Mouse (Mus musculus) forebrain, embryonic 14.5 days (tissue): ENCODE results near the gene Scn4a. TPM values are rescaled to one million over a fixed set of nuclear protein-coding genes. Genes with fewer than 3 reads are reported as not detected.

Source experiments
- ATAC-seq: fragments of 200-750 bp; cut with Nextera tagmentation; 2 replicates; pipeline ENCODE4 v1.8.0; 2017; ENCODE audit warnings: mild to moderate bottlenecking, moderate library complexity
- DNase-seq: peaks from one replicate; pipeline ENCODE4 v3.0.0-alpha.2; 2015; ENCODE audit warnings: low spot score
- H3K27ac ChIP-seq: fragments of 300-500 bp; sonication (generic); 2 replicates; pipeline ENCODE4 v1.5.1; 2014; ENCODE audit warnings: low read depth, mild to moderate bottlenecking, control low read depth, low read length, moderate library complexity
- H3K27me3 ChIP-seq: fragments of 300-500 bp; sonication (generic); replicated peaks from 2 replicates; pipeline ENCODE4 v1.6.1; 2014; ENCODE audit warnings: low read length, control low read depth, mixed read lengths; ENCODE audit not compliant: control insufficient read depth, insufficient read depth
- H3K36me3 ChIP-seq: fragments of 300-500 bp; sonication (generic); 2 replicates; pipeline ENCODE4 v1.6.1; 2014; ENCODE audit warnings: low read length, control low read depth; ENCODE audit not compliant: control insufficient read depth, insufficient read depth
- H3K4me1 ChIP-seq: fragments of 300-500 bp; sonication (generic); 2 replicates; pipeline ENCODE4 v1.6.1; 2014; ENCODE audit warnings: antibody characterized with exemption, low read length, control low read depth; ENCODE audit not compliant: control insufficient read depth, insufficient read depth
- H3K4me2 ChIP-seq: fragments of 300-500 bp; sonication (generic); 2 replicates; pipeline ENCODE4 v1.6.1; 2014; ENCODE audit warnings: mild to moderate bottlenecking, control low read depth, low read length
- H3K4me3 ChIP-seq: fragments of 300-500 bp; sonication (generic); 2 replicates; pipeline ENCODE4 v1.5.1; 2014; ENCODE audit warnings: low read depth, low read length, control low read depth
- H3K9ac ChIP-seq: fragments of 300-500 bp; sonication (generic); 2 replicates; pipeline ENCODE4 v1.6.1; 2014; ENCODE audit warnings: mild to moderate bottlenecking, low read length, control low read depth, moderate library complexity
- H3K9me3 ChIP-seq: fragments of 300-500 bp; sonication (generic); replicated peaks from 2 replicates; pipeline ENCODE4 v1.6.1; 2016; ENCODE audit warnings: low read length, control low read depth, mixed read lengths; ENCODE audit not compliant: control insufficient read depth
- WGBS: fragments of 180-500 bp; shearing (Covaris S2); extraction: QIAGEN DNeasy Blood & Tissue Kit; methylation state at CpG from one replicate; pipeline ENCODE4 v1.1.7; 2014; 5-methylcytosine and 5-hydroxymethylcytosine counted together
- polyA plus RNA-seq: library from polyadenylated mRNA; unstranded; fragments of >200 nt; fragmentation: Nextera tagmentation; extraction: Ambion mirVana; gene quantifications from 2 replicates; pipeline ENCODE4 v1.2.1, GENCODE M21; 2014

Scn4a gene
- polyA plus RNA-seq, 1 experiment from 2014 or later: not detected

- Histone ChIP-seq H3K27ac (no peak within 1 kb of the TSS), H3K36me3 (no peaks in the 10 kb centered on the region), H3K9me3 (no peaks in the 10 kb centered on the region), H3K9ac (no peak within 1 kb of the TSS), H3K4me3 (no peak within 1 kb of the TSS), H3K4me1 (no peaks in the 10 kb centered on the region), H3K4me2 (no peak within 1 kb of the TSS), H3K27me3 (no peaks in the 10 kb centered on the region)
- DNase-seq: no peak
- 82% methylated on average over 9 of the region's 9 CpGs for WGBS
- ATAC-seq: no peak
Measured at GRCm38 (mm10) chr11:106301765-106302164, 51.3 kb downstream of the Scn4a start, which contains the start of gene Gh. Gene Gh (minus strand): TSS chr11:106301865.

GRCm38 (mm10) chr11:106291861-106292260, 61.2 kb downstream of the Scn4a start:
- 94% methylated on average over 2 of the region's 2 CpGs for WGBS
- DNase-seq (no peak), ATAC-seq (no peak)
- Histone ChIP-seq H3K4me2 (no peak overlapping the region), H3K9me3 (no peaks in the 10 kb centered on the region), H3K4me3 (no peak overlapping the region), H3K36me3 (no peaks in the 10 kb centered on the region), H3K27ac (no peak overlapping the region), H3K4me1 (no peaks in the 10 kb centered on the region), H3K9ac (no peak overlapping the region), H3K27me3 (no peaks in the 10 kb centered on the region)

- no peak overlapping the region for H3K27ac ChIP-seq
- no peaks in the 10 kb centered on the region for H3K4me1 ChIP-seq
- ATAC-seq (no peak), DNase-seq (no peak)
- H3K27me3 ChIP-seq: no peaks in the 10 kb centered on the region
- no peak overlapping the region for H3K9ac ChIP-seq
- H3K36me3 ChIP-seq: no peaks in the 10 kb centered on the region
- H3K4me2 ChIP-seq: no peak overlapping the region
- no peaks in the 10 kb centered on the region for H3K9me3 ChIP-seq
- H3K4me3 ChIP-seq: no peak overlapping the region
- 94% methylated on average over 5 of the region's 5 CpGs for WGBS
Measured at GRCm38 (mm10) chr11:106290376-106290775, 62.7 kb downstream of the Scn4a start.

GRCm38 (mm10) chr11:106289369-106289768, 63.7 kb downstream of the Scn4a start:
- Histone ChIP-seq H3K4me2 (no peak overlapping the region), H3K27me3 (no peaks in the 10 kb centered on the region), H3K36me3 (no peaks in the 10 kb centered on the region), H3K9ac (no peak overlapping the region), H3K9me3 (no peaks in the 10 kb centered on the region), H3K27ac (no peak overlapping the region), H3K4me1 (no peaks in the 10 kb centered on the region), H3K4me3 (no peak overlapping the region)
- peak; percentile 31 for DNase-seq
- no peak for ATAC-seq
- 60% methylated on average over 8 of the region's 8 CpGs for WGBS

GRCm38 (mm10) chr11:106286987-106287386, 66.1 kb downstream of the Scn4a start:
- H3K9me3 ChIP-seq: no peaks in the 10 kb centered on the region
- no peak overlapping the region for H3K9ac ChIP-seq
- WGBS: 66% methylated on average over 11 of the region's 11 CpGs
- H3K27me3 ChIP-seq: no peaks in the 10 kb centered on the region
- ATAC-seq: no peak
- no peaks in the 10 kb centered on the region for H3K36me3 ChIP-seq
- no peak overlapping the region for H3K4me2 ChIP-seq
- H3K4me3 ChIP-seq: no peak overlapping the region
- H3K27ac ChIP-seq: no peak overlapping the region
- no peaks in the 10 kb centered on the region for H3K4me1 ChIP-seq
- DNase-seq: peak; percentile 29

- Histone ChIP-seq H3K9ac (no peak overlapping the region), H3K9me3 (no peaks in the 10 kb centered on the region), H3K27me3 (no peaks in the 10 kb centered on the region), H3K27ac (no peak overlapping the region), H3K36me3 (no peaks in the 10 kb centered on the region), H3K4me3 (no peak overlapping the region), H3K4me2 (no peak overlapping the region), H3K4me1 (no peaks in the 10 kb centered on the region)
- no peak for DNase-seq
- no peak for ATAC-seq
- WGBS: 90% methylated on average over 7 of the region's 7 CpGs
Measured at GRCm38 (mm10) chr11:106286206-106286605, 66.9 kb downstream of the Scn4a start.

- no peak overlapping the region for H3K27ac ChIP-seq
- DNase-seq (no peak), ATAC-seq (no peak)
- H3K4me3 ChIP-seq: no peak overlapping the region
- H3K9me3 ChIP-seq: no peaks in the 10 kb centered on the region
- no peaks in the 10 kb centered on the region for H3K4me1 ChIP-seq
- no peak overlapping the region for H3K4me2 ChIP-seq
- H3K9ac ChIP-seq: no peak overlapping the region
- WGBS: 72% methylated on average over 8 of the region's 8 CpGs
- H3K27me3 ChIP-seq: no peaks in the 10 kb centered on the region
- H3K36me3 ChIP-seq: no peaks in the 10 kb centered on the region
Measured at GRCm38 (mm10) chr11:106284126-106284525, 69.0 kb downstream of the Scn4a start.

GRCm38 (mm10) chr11:106283371-106283770, 69.7 kb downstream of the Scn4a start:
- Histone ChIP-seq H3K4me2 (no peak overlapping the region), H3K27ac (no peak overlapping the region), H3K9ac (no peak overlapping the region), H3K4me1 (no peaks in the 10 kb centered on the region), H3K27me3 (no peaks in the 10 kb centered on the region), H3K4me3 (no peak overlapping the region), H3K36me3 (no peaks in the 10 kb centered on the region), H3K9me3 (no peaks in the 10 kb centered on the region)
- ATAC-seq (no peak), DNase-seq (no peak)
- 82% methylated on average over 4 of the region's 4 CpGs for WGBS

GRCm38 (mm10) chr11:106282452-106282851, 70.6 kb downstream of the Scn4a start:
- Histone ChIP-seq H3K9ac (no peak overlapping the region), H3K27ac (no peak overlapping the region), H3K27me3 (no peaks in the 10 kb centered on the region), H3K36me3 (no peaks in the 10 kb centered on the region), H3K4me1 (no peaks in the 10 kb centered on the region), H3K4me2 (no peak overlapping the region), H3K9me3 (no peaks in the 10 kb centered on the region), H3K4me3 (no peak overlapping the region)
- ATAC-seq (no peak), DNase-seq (no peak)
- 90% methylated on average over 6 of the region's 6 CpGs for WGBS
